Mouse (Mus musculus) heart, adult 11 months (tissue): ENCODE data around the gene Mup14.
"Not testable (repeated sequence)": the region's sequence is repeated elsewhere in the genome, so short reads cannot be mapped to it uniquely, and the experiment has no call there.

ENCODE experiments used
- DNase-seq: peaks from one replicate; pipeline ENCODE4 v3.0.0; 2022

Gene Mup14

GRCm38 (mm10) chr4:61303900-61304299, at the start of gene Mup14:
Gene Mup14, minus strand, starts transcription at chr4:61304000.
- DNase-seq = not testable (repeated sequence)

GRCm38 (mm10) chr4:61338108-61338507, 34.3 kb upstream of the Mup14 start:
- not testable (repeated sequence) for DNase-seq
